Mouse (Mus musculus) midbrain, embryonic 12.5 days (tissue): ENCODE measurements around the gene Kcne1l. TPM values are rescaled to one million over a fixed set of nuclear protein-coding genes. Genes with fewer than 3 reads are reported as not detected.

Experiments used
- ATAC-seq: fragments of 200-750 bp; cut with Nextera tagmentation; 2 replicates; pipeline ENCODE4 v1.8.0; 2017; ENCODE audit warnings: low read depth, moderate TSS enrichment, moderate library complexity; ENCODE audit not compliant: low FRiP score
- H3K27ac ChIP-seq: fragments of 300-500 bp; sonication (generic); replicated peaks from 2 replicates; pipeline ENCODE4 v1.5.1; 2016; ENCODE audit warnings: mild to moderate bottlenecking
- H3K27me3 ChIP-seq: fragments of 300-500 bp; sonication (generic); 2 replicates; pipeline ENCODE4 v1.6.1; 2016; ENCODE audit warnings: mild to moderate bottlenecking
- H3K36me3 ChIP-seq: fragments of 300-500 bp; sonication (generic); 2 replicates; pipeline ENCODE4 v1.6.1; 2016
- H3K4me1 ChIP-seq: fragments of 300-500 bp; sonication (generic); 2 replicates; pipeline ENCODE4 v1.6.1; 2016
- H3K4me2 ChIP-seq: fragments of 300-500 bp; sonication (generic); replicated peaks from 2 replicates; pipeline ENCODE4 v1.6.1; 2016; ENCODE audit warnings: mild to moderate bottlenecking, moderate library complexity
- H3K4me3 ChIP-seq: fragments of 300-500 bp; sonication (generic); 2 replicates; pipeline ENCODE4 v1.5.1; 2016; ENCODE audit warnings: mild to moderate bottlenecking
- H3K9ac ChIP-seq: fragments of 300-500 bp; sonication (generic); replicated peaks from 2 replicates; pipeline ENCODE4 v1.6.1; 2016; ENCODE audit warnings: mild to moderate bottlenecking, moderate library complexity
- H3K9me3 ChIP-seq: fragments of 300-500 bp; sonication (generic); 2 replicates; pipeline ENCODE4 v1.6.1; 2016; ENCODE audit warnings: mild to moderate bottlenecking
- whole genome bisulfite sequencing: fragments of 180-500 bp; shearing (Covaris S2); methylation state at CpG from one replicate; pipeline ENCODE4 v1.1.7; 2016; 5-methylcytosine and 5-hydroxymethylcytosine counted together
- polyA plus RNA-seq: library from polyadenylated mRNA; unstranded; fragments of >200 nt; fragmentation: Nextera tagmentation; extraction: Ambion mirVana; gene quantifications from 2 replicates; pipeline ENCODE4 v1.2.1, GENCODE M21; 2016

Kcne1l gene
- polyA plus RNA-seq = 13.4 and 18.4 TPM in 2 replicates

DNA sequence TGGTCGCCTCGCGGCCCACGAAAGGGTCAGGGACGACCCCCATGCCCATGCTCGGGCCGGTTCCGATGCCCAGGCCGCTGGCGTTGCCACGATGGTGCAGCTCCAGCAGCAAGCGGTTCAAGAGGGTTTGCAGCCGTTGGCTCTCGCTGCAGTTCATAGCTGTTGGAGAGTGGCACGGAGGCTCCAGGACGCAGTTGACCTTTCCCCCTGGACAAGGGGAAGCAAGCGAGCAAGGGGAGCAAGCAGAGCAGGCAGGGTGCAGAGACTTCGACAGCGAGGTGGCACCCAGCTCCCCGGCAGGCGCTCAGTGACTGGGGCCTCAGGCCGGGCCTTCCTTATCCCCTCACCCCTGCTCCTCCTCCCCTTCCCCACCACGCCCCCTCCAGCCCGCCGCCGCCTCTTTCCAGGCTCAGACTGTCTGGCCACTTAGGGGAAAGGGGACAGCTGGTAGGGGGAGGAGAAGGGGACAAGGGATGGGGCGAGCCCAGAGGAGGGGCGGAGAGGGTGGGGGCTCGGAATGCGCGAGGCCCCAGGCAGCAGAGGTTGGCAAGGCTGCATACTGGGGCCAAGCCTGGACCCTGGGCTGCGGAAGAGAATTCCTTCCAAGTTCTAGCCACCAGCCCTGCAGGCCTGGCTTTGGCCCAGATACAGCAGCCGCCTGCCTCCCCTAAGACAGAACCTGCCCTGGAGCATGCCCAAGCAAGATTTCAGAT lies at the start of gene Kcne1l:
TSS of gene Kcne1l (minus strand) at position 426 of the 713 bp plus-strand sequence.
- Histone ChIP-seq H3K9me3 (no peaks in the 10 kb centered on the region), H3K9ac (no peak within 1 kb of the TSS; the same call in 1 of the 2 replicates), H3K27me3 (peaks cover 57% of the 10 kb centered on the region), H3K27ac (no peak within 1 kb of the TSS), H3K4me1 (peaks cover 10% of the 10 kb centered on the region; the same call in 1 of the 2 replicates), H3K36me3 (no peaks in the 10 kb centered on the region), H3K4me2 (peak within 1 kb of the TSS; percentile 50), H3K4me3 (peak within 1 kb of the TSS; percentile 25)
- ATAC-seq = peak; percentile 81
- 32% methylated on average over 27 of the region's 33 CpGs for whole genome bisulfite sequencing

DNA sequence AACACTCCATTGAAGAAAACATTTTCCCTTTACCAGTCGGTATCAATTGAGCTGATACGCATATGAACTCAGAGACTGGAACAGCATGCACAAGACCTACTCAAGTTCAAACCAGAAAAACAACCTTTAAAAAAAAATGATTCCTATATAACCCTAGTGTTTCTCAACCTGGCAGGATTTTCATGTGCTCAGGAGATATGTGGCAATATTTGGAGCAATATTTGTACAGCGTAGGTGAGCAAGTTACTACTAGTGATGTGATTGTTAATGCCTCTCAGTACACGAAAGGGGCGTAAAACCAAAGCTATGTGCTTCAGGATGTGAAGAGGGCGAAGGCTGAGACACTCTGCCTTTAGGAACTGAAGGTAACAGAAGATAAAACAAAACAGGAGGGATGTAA lies 30.1 kb upstream of the Kcne1l start:
- no peak for ATAC-seq
- Histone ChIP-seq H3K4me1 (no peaks in the 10 kb centered on the region), H3K4me2 (no peak overlapping the region), H3K27me3 (peaks cover 4% of the 10 kb centered on the region; the same call in 1 of the 2 replicates), H3K36me3 (no peaks in the 10 kb centered on the region; the same call in 1 of the 2 replicates), H3K4me3 (no peak overlapping the region), H3K9me3 (no peaks in the 10 kb centered on the region), H3K27ac (no peak overlapping the region), H3K9ac (no peak overlapping the region)
- 96% methylated on average over 6 of the region's 6 CpGs for WGBS

- Histone ChIP-seq H3K4me2 (no peak overlapping the region), H3K36me3 (no peaks in the 10 kb centered on the region; the same call in 1 of the 2 replicates), H3K27me3 (peaks cover 4% of the 10 kb centered on the region; the same call in 1 of the 2 replicates), H3K9ac (no peak overlapping the region), H3K27ac (no peak overlapping the region), H3K4me3 (no peak overlapping the region), H3K4me1 (no peaks in the 10 kb centered on the region), H3K9me3 (no peaks in the 10 kb centered on the region)
- 92% methylated on average over 5 of the region's 5 CpGs for WGBS
- ATAC-seq = no peak
These were observed 29.4 kb upstream of the Kcne1l start for GRCm38 (mm10) chrX:142335502-142335901.

- H3K27ac ChIP-seq = no peak overlapping the region
- H3K9me3 ChIP-seq = no peaks in the 10 kb centered on the region
- no peak for ATAC-seq
- no peak overlapping the region for H3K9ac ChIP-seq
- no peak overlapping the region for H3K4me2 ChIP-seq
- 85% methylated on average over 1 of the region's 2 CpGs for WGBS
- H3K36me3 ChIP-seq = no peaks in the 10 kb centered on the region
- H3K4me1 ChIP-seq = no peaks in the 10 kb centered on the region
- H3K4me3 ChIP-seq = no peak overlapping the region
- H3K27me3 ChIP-seq = no peaks in the 10 kb centered on the region
These were observed 19.7 kb upstream of the Kcne1l start for GRCm38 (mm10) chrX:142325760-142326159.

GRCm38 (mm10) chrX:142316106-142316505 lies 10.0 kb upstream of the Kcne1l start:
- peaks cover 12% of the 10 kb centered on the region for H3K27me3 ChIP-seq
- no peak overlapping the region for H3K4me3 ChIP-seq
- no peak for ATAC-seq
- WGBS = 84% methylated on average over 9 of the region's 9 CpGs
- H3K36me3 ChIP-seq = no peaks in the 10 kb centered on the region
- no peak overlapping the region for H3K4me2 ChIP-seq
- H3K9ac ChIP-seq = no peak overlapping the region
- H3K4me1 ChIP-seq = no peaks in the 10 kb centered on the region
- H3K9me3 ChIP-seq = no peaks in the 10 kb centered on the region
- H3K27ac ChIP-seq = no peak overlapping the region

DNA sequence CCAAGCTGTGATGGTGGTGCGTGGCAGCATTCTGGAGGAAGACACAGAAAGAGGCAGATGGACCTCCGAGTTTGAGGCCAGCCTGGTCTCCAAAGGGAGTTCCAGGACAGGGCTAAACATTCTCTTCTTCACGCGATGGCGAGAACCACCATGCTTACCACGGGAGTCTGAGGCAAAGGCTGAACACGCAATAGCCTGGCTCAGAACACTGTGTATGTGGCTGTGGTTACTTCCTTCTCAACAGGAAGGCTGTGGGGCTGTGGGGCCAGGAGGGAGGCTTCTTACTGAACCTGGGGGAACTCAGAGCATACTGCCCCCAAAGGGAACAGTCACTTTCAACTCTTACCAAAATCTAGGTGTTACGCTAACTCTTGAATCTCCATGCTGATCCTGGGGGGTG lies 9.2 kb upstream of the Kcne1l start:
- no peak overlapping the region for H3K9ac ChIP-seq
- H3K4me1 ChIP-seq = no peaks in the 10 kb centered on the region
- no peak overlapping the region for H3K27ac ChIP-seq
- no peak overlapping the region for H3K4me2 ChIP-seq
- peaks cover 17% of the 10 kb centered on the region for H3K27me3 ChIP-seq
- 85% methylated on average over 8 of the region's 8 CpGs for WGBS
- no peaks in the 10 kb centered on the region for H3K9me3 ChIP-seq
- no peak for ATAC-seq
- H3K4me3 ChIP-seq = no peak overlapping the region
- H3K36me3 ChIP-seq = no peaks in the 10 kb centered on the region

GRCm38 (mm10) chrX:142314307-142315024 lies 8.4 kb upstream of the Kcne1l start:
- Histone ChIP-seq H3K4me1 (no peaks in the 10 kb centered on the region), H3K9me3 (no peaks in the 10 kb centered on the region), H3K36me3 (no peaks in the 10 kb centered on the region), H3K4me3 (no peak overlapping the region), H3K9ac (no peak overlapping the region), H3K4me2 (no peak overlapping the region), H3K27me3 (peaks cover 17% of the 10 kb centered on the region), H3K27ac (no peak overlapping the region)
- 51% methylated on average over 11 of the region's 11 CpGs for WGBS
- peak; percentile 30; the same call in 1 of the 2 replicates for ATAC-seq

- Histone ChIP-seq H3K4me2 (no peak overlapping the region), H3K36me3 (no peaks in the 10 kb centered on the region), H3K27me3 (peaks cover 41% of the 10 kb centered on the region), H3K4me1 (peaks cover 9% of the 10 kb centered on the region; the same call in 1 of the 2 replicates), H3K9me3 (no peaks in the 10 kb centered on the region), H3K4me3 (no peak overlapping the region), H3K9ac (no peak overlapping the region), H3K27ac (no peak overlapping the region)
- WGBS = 59% methylated on average over 5 of the region's 5 CpGs
- no peak for ATAC-seq
These were observed 4.3 kb upstream of the Kcne1l start for GRCm38 (mm10) chrX:142310431-142310830.

DNA sequence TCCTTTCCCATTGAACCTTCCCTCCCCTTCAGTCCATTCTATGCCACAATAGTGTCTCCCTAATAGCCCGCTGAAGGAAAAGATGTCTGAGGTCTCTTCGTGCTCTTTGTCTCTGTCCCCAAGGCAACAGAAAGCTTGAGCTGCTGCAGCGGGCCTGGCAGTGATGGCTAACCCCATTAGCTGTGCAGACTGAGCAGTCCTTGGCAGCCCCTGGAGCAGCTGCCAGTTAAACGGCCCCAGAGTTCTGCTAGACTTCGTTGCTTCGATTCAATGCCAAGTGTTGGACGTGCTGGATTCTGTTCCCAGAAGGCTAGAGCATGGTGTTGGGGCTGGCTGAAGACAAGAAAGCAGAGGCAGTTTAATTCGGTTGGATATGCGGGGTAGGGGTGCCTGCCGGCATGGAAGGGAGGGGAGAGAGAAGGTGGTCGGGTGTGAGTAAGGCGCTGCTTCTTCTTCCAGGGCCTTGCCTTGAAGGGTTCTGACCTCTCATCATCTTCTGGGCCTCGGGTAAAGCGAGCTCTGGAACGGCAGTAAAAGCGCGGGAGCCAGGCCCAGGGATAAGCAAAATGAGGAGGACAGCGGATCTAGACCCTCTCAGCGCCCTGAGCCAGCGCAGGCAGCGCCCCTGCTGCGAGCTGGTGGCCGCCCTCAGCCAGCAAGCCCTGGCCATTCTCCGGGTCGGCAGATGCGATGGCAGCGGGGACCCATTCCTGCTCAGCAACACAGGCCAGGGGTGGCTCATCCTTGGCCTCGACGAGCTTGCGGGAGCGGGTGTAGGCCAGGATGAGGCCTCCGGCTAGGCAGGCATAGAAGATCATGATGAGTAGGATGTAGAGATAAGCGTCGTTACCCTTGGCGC lies 855 bp downstream of the Kcne1l start:
- Histone ChIP-seq H3K9me3 (no peaks in the 10 kb centered on the region), H3K27me3 (peaks cover 52% of the 10 kb centered on the region), H3K36me3 (no peaks in the 10 kb centered on the region), H3K4me2 (peak overlapping the region; percentile 50), H3K4me3 (peak overlapping the region; percentile 25), H3K27ac (no peak overlapping the region), H3K9ac (no peak overlapping the region; the same call in 1 of the 2 replicates), H3K4me1 (peaks cover 10% of the 10 kb centered on the region; the same call in 1 of the 2 replicates)
- WGBS = 31% methylated on average over 35 of the region's 35 CpGs
- peak; percentile 68 for ATAC-seq

DNA sequence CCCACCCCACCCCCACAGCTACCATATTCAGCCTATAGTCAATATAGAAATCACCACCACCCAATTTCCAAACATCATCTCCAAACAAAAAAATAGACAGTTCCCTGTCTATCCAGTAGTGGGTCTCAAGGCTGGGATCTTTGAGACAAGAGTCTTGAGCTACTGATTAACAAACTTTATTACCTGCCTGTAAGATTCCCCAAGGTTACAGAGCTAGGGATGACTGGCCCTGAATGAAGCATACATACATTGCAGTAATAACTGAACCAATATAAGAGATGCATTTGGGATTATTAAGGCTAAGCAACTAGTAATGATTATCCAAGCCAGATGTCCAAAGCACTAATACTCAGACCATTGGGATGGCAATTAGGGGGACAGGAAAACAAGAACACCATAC lies 1.5 kb downstream of the Kcne1l start:
- Histone ChIP-seq H3K9me3 (no peaks in the 10 kb centered on the region), H3K27ac (no peak overlapping the region), H3K9ac (no peak overlapping the region), H3K4me1 (peaks cover 10% of the 10 kb centered on the region; the same call in 1 of the 2 replicates), H3K4me2 (no peak overlapping the region), H3K27me3 (peaks cover 52% of the 10 kb centered on the region), H3K36me3 (no peaks in the 10 kb centered on the region), H3K4me3 (no peak overlapping the region)
- no peak for ATAC-seq

GRCm38 (mm10) chrX:142303456-142303855 lies 2.6 kb downstream of the Kcne1l start:
- no peak for ATAC-seq
- H3K4me1 ChIP-seq = peaks cover 10% of the 10 kb centered on the region; the same call in 1 of the 2 replicates
- H3K9ac ChIP-seq = no peak overlapping the region
- H3K4me3 ChIP-seq = no peak overlapping the region
- 57% methylated on average over 2 of the region's 2 CpGs for WGBS
- H3K9me3 ChIP-seq = no peaks in the 10 kb centered on the region
- H3K36me3 ChIP-seq = no peaks in the 10 kb centered on the region
- no peak overlapping the region for H3K27ac ChIP-seq
- H3K27me3 ChIP-seq = peaks cover 46% of the 10 kb centered on the region
- H3K4me2 ChIP-seq = no peak overlapping the region
